Mouse (Mus musculus) T-helper 1 cell (primary cell): ENCODE data around the gene Sel1l3.

Experiments used
- in situ Hi-C: fragments of 300-600 bp; cut with MboI, MseI; formaldehyde crosslinking; loops from one replicate; pipeline ENCODE4 v1.15.1; 2025; ENCODE audit warnings: high pct_unique_total_duplicates

The Sel1l3 gene

GRCm38 (mm10) chr5:53101848-53102473, 111.8 kb downstream of the Sel1l3 start:
- in situ Hi-C loops, result no loop called here

GRCm38 (mm10) chr5:53091331-53091730, 122.4 kb downstream of the Sel1l3 start:
- in situ Hi-C loops, result no loop called here

GRCm38 (mm10) chr5:53087452-53087851, 126.3 kb downstream of the Sel1l3 start:
- in situ Hi-C loops, result no loop called here

- in situ Hi-C loops, result no loop called here
Observed at GRCm38 (mm10) chr5:53078453-53078852, 135.3 kb downstream of the Sel1l3 start.

- in situ Hi-C loops, result no loop called here
Observed at GRCm38 (mm10) chr5:53074553-53074952, 139.2 kb downstream of the Sel1l3 start.

- in situ Hi-C loops, result no loop called here
Observed at GRCm38 (mm10) chr5:53061532-53062130, 152.1 kb downstream of the Sel1l3 start.
